Comparison of ENCODE assay signal across 22 mouse cellular contexts in genomic region chr14:61986203-61986602, GRCm38 (mm10).
DNase-seq lines count a peak whose midpoint lies in the region; ATAC-seq and TF ChIP-seq lines count a peak whose summit lies in the region.
"Had no signal": no experiment of that assay in that cellular context is flagged by ENCODE, and none has a peak within 500 bp of the region (broad histone marks: within the 10 kb centered on the region; RNA-seq: fewer than 3 reads in every experiment).

No protein-coding gene starts in this region.

- no peak overlapping the region for H3K27ac ChIP-seq in forebrain, embryonic 16.5 days (ENCODE audit: low read length)
- H3K27ac ChIP-seq in forebrain, embryonic 11.5 days (ENCODE audit: low read depth, low read length): no peak overlapping the region
- no peak overlapping the region for H3K27ac ChIP-seq in midbrain, postnatal 0 days (ENCODE audit: low read depth, low read length)
- no peak overlapping the region for H3K27ac ChIP-seq in midbrain, embryonic 15.5 days
- H3K27ac ChIP-seq in hindbrain, embryonic 12.5 days: no peak overlapping the region
- H3K27ac ChIP-seq: embryonic facial prominence, embryonic 12.5 days; forebrain, embryonic 15.5 days; gastrocnemius, adult 2 months; hindbrain, embryonic 13.5 days; intestine, embryonic 15.5 days had no signal

- no peak overlapping the region for H3K4me2 ChIP-seq in forebrain, embryonic 16.5 days (ENCODE audit: low read length)
- no peak overlapping the region for H3K4me2 ChIP-seq in forebrain, embryonic 11.5 days (ENCODE audit: low read depth, low read length, severe bottlenecking)
- H3K4me2 ChIP-seq in midbrain, postnatal 0 days (ENCODE audit: low read depth, low read length, poor library complexity, severe bottlenecking): no peak overlapping the region
- H3K4me2 ChIP-seq in midbrain, embryonic 15.5 days: no peak overlapping the region
- H3K4me2 ChIP-seq in hindbrain, embryonic 12.5 days (replicated peaks): no peak overlapping the region
- H3K4me2 ChIP-seq: embryonic facial prominence, embryonic 12.5 days; forebrain, embryonic 15.5 days; heart, embryonic 11.5 days; hindbrain, embryonic 13.5 days; intestine, embryonic 15.5 days had no signal

- peaks cover 4% of the 10 kb centered on the region for H3K9me3 ChIP-seq in forebrain, embryonic 16.5 days (ENCODE audit: control insufficient read depth, low read length)
- peaks cover 4% of the 10 kb centered on the region; the same call in 1 of the 2 replicates for H3K9me3 ChIP-seq in forebrain, embryonic 11.5 days (ENCODE audit: control insufficient read depth, low read length)
- H3K9me3 ChIP-seq in midbrain, postnatal 0 days (ENCODE audit: low read length): no peaks in the 10 kb centered on the region
- no peaks in the 10 kb centered on the region for H3K9me3 ChIP-seq in midbrain, embryonic 15.5 days
- H3K9me3 ChIP-seq in hindbrain, embryonic 12.5 days (replicated peaks): no peaks in the 10 kb centered on the region
- H3K9me3 ChIP-seq: embryonic facial prominence, embryonic 12.5 days; forebrain, embryonic 15.5 days; intestine, embryonic 15.5 days had no signal

- H3K9ac ChIP-seq in forebrain, embryonic 16.5 days (replicated peaks; ENCODE audit: low read depth, low read length): no peak overlapping the region
- H3K9ac ChIP-seq in forebrain, embryonic 11.5 days (ENCODE audit: low read length): no peak overlapping the region
- no peak overlapping the region for H3K9ac ChIP-seq in midbrain, postnatal 0 days (replicated peaks; ENCODE audit: low read length, poor library complexity, severe bottlenecking)
- no peak overlapping the region for H3K9ac ChIP-seq in midbrain, embryonic 15.5 days
- H3K9ac ChIP-seq in hindbrain, embryonic 12.5 days: no peak overlapping the region
- H3K9ac ChIP-seq: embryonic facial prominence, embryonic 12.5 days; forebrain, embryonic 15.5 days; hindbrain, embryonic 13.5 days; intestine, embryonic 15.5 days had no signal

- H3K4me1 ChIP-seq in forebrain, embryonic 16.5 days (replicated peaks; ENCODE audit: control insufficient read depth, insufficient read depth, low read length): no peaks in the 10 kb centered on the region
- H3K4me1 ChIP-seq in forebrain, embryonic 11.5 days (replicated peaks; ENCODE audit: control insufficient read depth, insufficient read depth, low read length): no peaks in the 10 kb centered on the region
- no peaks in the 10 kb centered on the region for H3K4me1 ChIP-seq in midbrain, postnatal 0 days (ENCODE audit: insufficient read depth, low read length)
- no peaks in the 10 kb centered on the region for H3K4me1 ChIP-seq in midbrain, embryonic 15.5 days
- H3K4me1 ChIP-seq in hindbrain, embryonic 12.5 days: no peaks in the 10 kb centered on the region
- H3K4me1 ChIP-seq: embryonic facial prominence, embryonic 12.5 days; hindbrain, embryonic 13.5 days; intestine, embryonic 15.5 days had no signal

- no peak for DNase-seq in forebrain, embryonic 11.5 days (ENCODE audit: low spot score)
- DNase-seq in midbrain, postnatal 0 days (ENCODE audit: low spot score): peak; percentile 8
- DNase-seq in fat pad, adult 2 months (ENCODE audit: extremely low read depth, low read depth, low spot score): peak; percentile 2
- DNase-seq: adrenal gland, adult 2 months; adrenal gland, postnatal 14 days; cerebellum, adult 11-12 months; cerebellum, adult 9-10 months; cerebellum, postnatal 14 days; gastrocnemius, adult 2 months; gastrocnemius, postnatal 14 days; heart, adult 11 months; kidney, adult 11 months had no signal

- no peak for TF ChIP-seq CTCF in midbrain, postnatal 0 days (IDR thresholded peaks at IDR 0.05)

- H3K36me3 ChIP-seq in forebrain, embryonic 16.5 days (ENCODE audit: control insufficient read depth, insufficient read depth): no peaks in the 10 kb centered on the region
- H3K36me3 ChIP-seq in forebrain, embryonic 11.5 days (ENCODE audit: control insufficient read depth, insufficient read depth, low read length): no peaks in the 10 kb centered on the region
- H3K36me3 ChIP-seq in midbrain, postnatal 0 days (ENCODE audit: insufficient read depth, low read length): no peaks in the 10 kb centered on the region
- H3K36me3 ChIP-seq in midbrain, embryonic 15.5 days (replicated peaks): no peaks in the 10 kb centered on the region
- no peaks in the 10 kb centered on the region for H3K36me3 ChIP-seq in hindbrain, embryonic 12.5 days
- H3K36me3 ChIP-seq: embryonic facial prominence, embryonic 12.5 days; forebrain, embryonic 15.5 days; hindbrain, embryonic 13.5 days; intestine, embryonic 15.5 days had no signal

- ATAC-seq in forebrain, embryonic 16.5 days: peak; percentile 66
- no peak for ATAC-seq in forebrain, embryonic 11.5 days (replicated peaks; ENCODE audit: low FRiP score)
- ATAC-seq in midbrain, postnatal 0 days (ENCODE audit: low FRiP score): no peak
- ATAC-seq in midbrain, embryonic 15.5 days (replicated peaks): no peak
- no peak for ATAC-seq in hindbrain, embryonic 12.5 days (ENCODE audit: low FRiP score)
- ATAC-seq: CD4-positive, CD25-positive, alpha-beta regulatory T cell, adult 4 months; forebrain, embryonic 15.5 days; hindbrain, embryonic 16.5 days; intestine, embryonic 15.5 days had no signal

- H3K27me3 ChIP-seq in forebrain, embryonic 16.5 days (replicated peaks; ENCODE audit: control insufficient read depth, insufficient read depth, low read length): no peaks in the 10 kb centered on the region
- H3K27me3 ChIP-seq in forebrain, embryonic 11.5 days (ENCODE audit: control insufficient read depth, insufficient read depth, low read length): no peaks in the 10 kb centered on the region
- no peaks in the 10 kb centered on the region for H3K27me3 ChIP-seq in midbrain, postnatal 0 days (ENCODE audit: insufficient read depth, low read length)
- no peaks in the 10 kb centered on the region for H3K27me3 ChIP-seq in midbrain, embryonic 15.5 days (replicated peaks)
- H3K27me3 ChIP-seq in hindbrain, embryonic 12.5 days: no peaks in the 10 kb centered on the region
- H3K27me3 ChIP-seq: embryonic facial prominence, embryonic 12.5 days; forebrain, embryonic 15.5 days; hindbrain, embryonic 13.5 days; intestine, embryonic 15.5 days had no signal

- H3K4me3 ChIP-seq in forebrain, embryonic 16.5 days (replicated peaks; ENCODE audit: low read length): no peak overlapping the region
- no peak overlapping the region for H3K4me3 ChIP-seq in forebrain, embryonic 11.5 days (ENCODE audit: low read depth, low read length)
- no peak overlapping the region for H3K4me3 ChIP-seq in midbrain, postnatal 0 days (ENCODE audit: low read depth, low read length)
- H3K4me3 ChIP-seq in midbrain, embryonic 15.5 days: no peak overlapping the region
- H3K4me3 ChIP-seq in hindbrain, embryonic 12.5 days: no peak overlapping the region
- H3K4me3 ChIP-seq: embryonic facial prominence, embryonic 12.5 days; forebrain, embryonic 15.5 days; gastrocnemius, adult 2 months; hindbrain, embryonic 13.5 days; intestine, embryonic 15.5 days had no signal

- 53% methylated on average over 13 of the region's 13 CpGs for WGBS in forebrain, embryonic 16.5 days
- WGBS in forebrain, embryonic 11.5 days: 87% methylated on average over 13 of the region's 13 CpGs
- 84% methylated on average over 13 of the region's 13 CpGs for WGBS in midbrain, postnatal 0 days
- WGBS in midbrain, embryonic 15.5 days: 88% methylated on average over 13 of the region's 13 CpGs
- WGBS in hindbrain, embryonic 12.5 days: 79% methylated on average over 13 of the region's 13 CpGs
